Mouse (Mus musculus): ENCODE measurements at regions not wholly inside any gene's neighbourhood (a gene's known extent, or its start where the extent isn't known, plus 50 kb on each side); places are given as distances from the start of the nearest gene placed in this dataset.

- ATAC-seq (ENCODE audit: insufficient number of reproducible peaks, low FRiP score, low TSS enrichment, low read depth) (no peak), DNase-seq (ENCODE audit: low spot score) (no peak)
Measured at GRCm38 (mm10) chr8:9117809-9118737, 427.8 kb upstream of the Arglu1 start.

GRCm38 (mm10) chr8:9095980-9096379 is 405.7 kb upstream of the Arglu1 start:
- H3K9ac ChIP-seq (ENCODE audit: low read length): no peak overlapping the region
- no peak for DNase-seq (ENCODE audit: low spot score)
- no peaks in the 10 kb centered on the region for H3K9me3 ChIP-seq (ENCODE audit: control insufficient read depth, low read length)
- no peak for ATAC-seq (ENCODE audit: insufficient number of reproducible peaks, low FRiP score, low TSS enrichment, low read depth)
- WGBS: 79% methylated on average over 5 of the region's 5 CpGs
- H3K36me3 ChIP-seq (ENCODE audit: control insufficient read depth, insufficient read depth, low read length): no peaks in the 10 kb centered on the region
- H3K4me3 ChIP-seq (ENCODE audit: low read depth, low read length): no peak overlapping the region
- H3K27ac ChIP-seq (replicated peaks; ENCODE audit: low read depth, low read length): no peak overlapping the region
- H3K4me2 ChIP-seq (ENCODE audit: low read depth, severe bottlenecking): no peak overlapping the region
- no peaks in the 10 kb centered on the region for H3K27me3 ChIP-seq (ENCODE audit: control insufficient read depth, insufficient read depth, low read length)
- H3K4me1 ChIP-seq (ENCODE audit: control insufficient read depth, insufficient read depth, low read length): no peaks in the 10 kb centered on the region

More at GRCm38 (mm10) chr8:9117809-9118737, 427.8 kb upstream of the Arglu1 start:
- no peaks in the 10 kb centered on the region for H3K9me3 ChIP-seq (ENCODE audit: control insufficient read depth, low read length)
- H3K36me3 ChIP-seq (ENCODE audit: control insufficient read depth, insufficient read depth, low read length): no peaks in the 10 kb centered on the region
- H3K9ac ChIP-seq (ENCODE audit: low read length): no peak overlapping the region
- no peaks in the 10 kb centered on the region for H3K27me3 ChIP-seq (ENCODE audit: control insufficient read depth, insufficient read depth, low read length)
- H3K4me3 ChIP-seq (ENCODE audit: low read depth, low read length): no peak overlapping the region
- H3K27ac ChIP-seq (replicated peaks; ENCODE audit: low read depth, low read length): no peak overlapping the region
- no peak overlapping the region for H3K4me2 ChIP-seq (ENCODE audit: low read depth, severe bottlenecking)
- 88% methylated on average over 27 of the region's 27 CpGs for WGBS
- H3K4me1 ChIP-seq (ENCODE audit: control insufficient read depth, insufficient read depth, low read length): no peaks in the 10 kb centered on the region

- Histone ChIP-seq H3K27ac (replicated peaks; ENCODE audit: low read depth, low read length) (no peak overlapping the region), H3K4me1 (ENCODE audit: control insufficient read depth, insufficient read depth, low read length) (no peaks in the 10 kb centered on the region), H3K4me2 (ENCODE audit: low read depth, severe bottlenecking) (no peak overlapping the region), H3K9me3 (ENCODE audit: control insufficient read depth, low read length) (no peaks in the 10 kb centered on the region), H3K9ac (ENCODE audit: low read length) (no peak overlapping the region), H3K36me3 (ENCODE audit: control insufficient read depth, insufficient read depth, low read length) (no peaks in the 10 kb centered on the region), H3K27me3 (ENCODE audit: control insufficient read depth, insufficient read depth, low read length) (no peaks in the 10 kb centered on the region), H3K4me3 (ENCODE audit: low read depth, low read length) (no peak overlapping the region)
- no peak for DNase-seq (ENCODE audit: low spot score)
- 75% methylated on average over 9 of the region's 9 CpGs for WGBS
- no peak for ATAC-seq (ENCODE audit: insufficient number of reproducible peaks, low FRiP score, low TSS enrichment, low read depth)
Measured at GRCm38 (mm10) chr8:9094002-9094401, 403.7 kb upstream of the Arglu1 start.

- 74% methylated on average over 4 of the region's 4 CpGs for WGBS
- DNase-seq (ENCODE audit: low spot score): no peak
- H3K9me3 ChIP-seq (ENCODE audit: control insufficient read depth, low read length): no peaks in the 10 kb centered on the region
- no peak overlapping the region for H3K27ac ChIP-seq (replicated peaks; ENCODE audit: low read depth, low read length)
- no peaks in the 10 kb centered on the region for H3K27me3 ChIP-seq (ENCODE audit: control insufficient read depth, insufficient read depth, low read length)
- no peaks in the 10 kb centered on the region for H3K36me3 ChIP-seq (ENCODE audit: control insufficient read depth, insufficient read depth, low read length)
- H3K9ac ChIP-seq (ENCODE audit: low read length): no peak overlapping the region
- ATAC-seq (ENCODE audit: insufficient number of reproducible peaks, low FRiP score, low TSS enrichment, low read depth): no peak
- no peak overlapping the region for H3K4me2 ChIP-seq (ENCODE audit: low read depth, severe bottlenecking)
- H3K4me1 ChIP-seq (ENCODE audit: control insufficient read depth, insufficient read depth, low read length): no peaks in the 10 kb centered on the region
- no peak overlapping the region for H3K4me3 ChIP-seq (ENCODE audit: low read depth, low read length)
Measured at GRCm38 (mm10) chr8:9093356-9093755, 403.0 kb upstream of the Arglu1 start.

GRCm38 (mm10) chr8:9072724-9073123 is 382.4 kb upstream of the Arglu1 start:
- Histone ChIP-seq H3K9me3 (ENCODE audit: control insufficient read depth, low read length) (no peaks in the 10 kb centered on the region), H3K4me3 (ENCODE audit: low read depth, low read length) (no peak overlapping the region), H3K27ac (replicated peaks; ENCODE audit: low read depth, low read length) (no peak overlapping the region), H3K4me1 (ENCODE audit: control insufficient read depth, insufficient read depth, low read length) (no peaks in the 10 kb centered on the region), H3K9ac (ENCODE audit: low read length) (no peak overlapping the region), H3K36me3 (ENCODE audit: control insufficient read depth, insufficient read depth, low read length) (no peaks in the 10 kb centered on the region), H3K4me2 (ENCODE audit: low read depth, severe bottlenecking) (no peak overlapping the region), H3K27me3 (ENCODE audit: control insufficient read depth, insufficient read depth, low read length) (no peaks in the 10 kb centered on the region)
- DNase-seq (ENCODE audit: low spot score): no peak
- ATAC-seq (ENCODE audit: insufficient number of reproducible peaks, low FRiP score, low TSS enrichment, low read depth): no peak
- WGBS: 89% methylated on average over 4 of the region's 4 CpGs

- DNase-seq (ENCODE audit: low spot score) (no peak), ATAC-seq (ENCODE audit: insufficient number of reproducible peaks, low FRiP score, low TSS enrichment, low read depth) (no peak)
- Histone ChIP-seq H3K4me2 (ENCODE audit: low read depth, severe bottlenecking) (no peak overlapping the region), H3K4me3 (ENCODE audit: low read depth, low read length) (no peak overlapping the region), H3K9ac (ENCODE audit: low read length) (no peak overlapping the region), H3K9me3 (ENCODE audit: control insufficient read depth, low read length) (no peaks in the 10 kb centered on the region), H3K36me3 (ENCODE audit: control insufficient read depth, insufficient read depth, low read length) (no peaks in the 10 kb centered on the region), H3K27me3 (ENCODE audit: control insufficient read depth, insufficient read depth, low read length) (no peaks in the 10 kb centered on the region), H3K27ac (replicated peaks; ENCODE audit: low read depth, low read length) (no peak overlapping the region), H3K4me1 (ENCODE audit: control insufficient read depth, insufficient read depth, low read length) (no peaks in the 10 kb centered on the region)
- 81% methylated on average over 11 of the region's 11 CpGs for WGBS
Measured at GRCm38 (mm10) chr8:9072286-9072685, 382.0 kb upstream of the Arglu1 start.

- H3K4me3 ChIP-seq (ENCODE audit: low read depth, low read length): no peak overlapping the region
- 46% methylated on average over 6 of the region's 6 CpGs for whole genome bisulfite sequencing
- peak; percentile 50 for DNase-seq (ENCODE audit: low spot score)
Measured at GRCm38 (mm10) chr8:9070953-9071352, 380.6 kb upstream of the Arglu1 start.

GRCm38 (mm10) chr8:9069845-9070244 is 379.5 kb upstream of the Arglu1 start:
- ATAC-seq (ENCODE audit: insufficient number of reproducible peaks, low FRiP score, low TSS enrichment, low read depth) (no peak), DNase-seq (ENCODE audit: low spot score) (no peak)
- Histone ChIP-seq H3K36me3 (ENCODE audit: control insufficient read depth, insufficient read depth, low read length) (no peaks in the 10 kb centered on the region), H3K4me2 (ENCODE audit: low read depth, severe bottlenecking) (no peak overlapping the region), H3K4me1 (ENCODE audit: control insufficient read depth, insufficient read depth, low read length) (no peaks in the 10 kb centered on the region), H3K9ac (ENCODE audit: low read length) (no peak overlapping the region), H3K9me3 (ENCODE audit: control insufficient read depth, low read length) (no peaks in the 10 kb centered on the region), H3K4me3 (ENCODE audit: low read depth, low read length) (no peak overlapping the region), H3K27ac (replicated peaks; ENCODE audit: low read depth, low read length) (no peak overlapping the region), H3K27me3 (ENCODE audit: control insufficient read depth, insufficient read depth, low read length) (no peaks in the 10 kb centered on the region)
- 80% methylated on average over 7 of the region's 7 CpGs for WGBS

More at GRCm38 (mm10) chr8:9070953-9071352, 380.6 kb upstream of the Arglu1 start:
- no peaks in the 10 kb centered on the region for H3K27me3 ChIP-seq (ENCODE audit: control insufficient read depth, insufficient read depth, low read length)
- H3K36me3 ChIP-seq (ENCODE audit: control insufficient read depth, insufficient read depth, low read length): no peaks in the 10 kb centered on the region
- no peak for ATAC-seq (ENCODE audit: insufficient number of reproducible peaks, low FRiP score, low TSS enrichment, low read depth)
- H3K9ac ChIP-seq (ENCODE audit: low read length): no peak overlapping the region
- H3K4me1 ChIP-seq (ENCODE audit: control insufficient read depth, insufficient read depth, low read length): no peaks in the 10 kb centered on the region
- H3K9me3 ChIP-seq (ENCODE audit: control insufficient read depth, low read length): no peaks in the 10 kb centered on the region
- no peak overlapping the region for H3K4me2 ChIP-seq (ENCODE audit: low read depth, severe bottlenecking)
- H3K27ac ChIP-seq (replicated peaks; ENCODE audit: low read depth, low read length): no peak overlapping the region
